Mouse (Mus musculus) neural tube, embryonic 12.5 days (tissue): ENCODE data around the gene Sdhb. TPM values are rescaled to one million over a fixed set of nuclear protein-coding genes. Genes with fewer than 3 reads are reported as not detected.

Experiments
- ATAC-seq: fragments of 200-750 bp; cut with Nextera tagmentation; 2 replicates; pipeline ENCODE4 v1.8.0; 2017; ENCODE audit warnings: low read depth, mild to moderate bottlenecking, moderate TSS enrichment, moderate library complexity; ENCODE audit not compliant: low FRiP score
- H3K27ac ChIP-seq: fragments of 300-500 bp; sonication (generic); 2 replicates; pipeline ENCODE4 v1.5.1; 2016
- H3K27me3 ChIP-seq: fragments of 300-500 bp; sonication (generic); replicated peaks from 2 replicates; pipeline ENCODE4 v1.6.1; 2016; ENCODE audit warnings: mild to moderate bottlenecking
- H3K36me3 ChIP-seq: fragments of 300-500 bp; sonication (generic); 2 replicates; pipeline ENCODE4 v1.6.1; 2016; ENCODE audit warnings: mild to moderate bottlenecking
- H3K4me1 ChIP-seq: fragments of 300-500 bp; sonication (generic); 2 replicates; pipeline ENCODE4 v1.6.1; 2016
- H3K4me2 ChIP-seq: fragments of 300-500 bp; sonication (generic); replicated peaks from 2 replicates; pipeline ENCODE4 v1.6.1; 2016; ENCODE audit warnings: mild to moderate bottlenecking
- H3K4me3 ChIP-seq: fragments of 300-500 bp; sonication (generic); 2 replicates; pipeline ENCODE4 v1.5.1; 2016
- H3K9ac ChIP-seq: fragments of 300-500 bp; sonication (generic); 2 replicates; pipeline ENCODE4 v1.6.1; 2016; ENCODE audit warnings: mild to moderate bottlenecking
- H3K9me3 ChIP-seq: fragments of 300-500 bp; sonication (generic); 2 replicates; pipeline ENCODE4 v1.6.1; 2016; ENCODE audit warnings: mild to moderate bottlenecking
- WGBS: fragments of 180-500 bp; shearing (Covaris S2); methylation state at CpG from one replicate; pipeline ENCODE4 v1.1.7; 2016; 5-methylcytosine and 5-hydroxymethylcytosine counted together
- polyA plus RNA-seq: library from polyadenylated mRNA; unstranded; fragments of >200 nt; fragmentation: Nextera tagmentation; extraction: Ambion mirVana; gene quantifications from 2 replicates; pipeline ENCODE4 v1.2.1, GENCODE M21; 2016

Gene Sdhb
- polyA plus RNA-seq, 1 experiment from 2014 or later: 403 TPM

GRCm38 (mm10) chr4:140986711-140987395 lies 25.9 kb downstream of the Sdhb start, which contains the start of gene Atp13a2:
Atp13a2 (plus strand) TSS chr4:140986873.
- under 1% methylated on average over 58 of the region's 58 CpGs for WGBS
- Histone ChIP-seq H3K36me3 (peaks cover 1% of the 10 kb centered on the region; the same call in 1 of the 2 replicates), H3K9ac (peak within 1 kb of the TSS; percentile 93), H3K4me3 (peak within 1 kb of the TSS; percentile 92), H3K27ac (peak within 1 kb of the TSS; percentile 50; the same call in 1 of the 2 replicates), H3K9me3 (no peaks in the 10 kb centered on the region), H3K27me3 (no peaks in the 10 kb centered on the region), H3K4me1 (peaks cover 35% of the 10 kb centered on the region), H3K4me2 (peak within 1 kb of the TSS; percentile 78)
- ATAC-seq: peak; percentile 88

- no peak for ATAC-seq
- no peaks in the 10 kb centered on the region for H3K9me3 ChIP-seq
- H3K4me1 ChIP-seq: peaks cover 35% of the 10 kb centered on the region
- no peak overlapping the region for H3K27ac ChIP-seq
- H3K4me2 ChIP-seq: peak overlapping the region; percentile 78
- peak overlapping the region; percentile 92 for H3K4me3 ChIP-seq
- peak overlapping the region; percentile 93 for H3K9ac ChIP-seq
- 31% methylated on average over 7 of the region's 7 CpGs for WGBS
- no peaks in the 10 kb centered on the region for H3K27me3 ChIP-seq
- H3K36me3 ChIP-seq: peaks cover 8% of the 10 kb centered on the region
Measured at GRCm38 (mm10) chr4:140987476-140987875, 26.5 kb downstream of the Sdhb start.

- no peak overlapping the region for H3K27ac ChIP-seq
- 55% methylated on average over 7 of the region's 7 CpGs for WGBS
- H3K9ac ChIP-seq: no peak overlapping the region
- peak overlapping the region; percentile 78; the same call in 1 of the 2 replicates for H3K4me2 ChIP-seq
- no peak for ATAC-seq
- H3K4me1 ChIP-seq: peaks cover 30% of the 10 kb centered on the region
- peaks cover 17% of the 10 kb centered on the region for H3K36me3 ChIP-seq
- no peak overlapping the region for H3K4me3 ChIP-seq
- H3K9me3 ChIP-seq: no peaks in the 10 kb centered on the region
- H3K27me3 ChIP-seq: no peaks in the 10 kb centered on the region
Measured at GRCm38 (mm10) chr4:140988706-140989290, 27.8 kb downstream of the Sdhb start.

GRCm38 (mm10) chr4:140989447-140989846 lies 28.4 kb downstream of the Sdhb start:
- H3K4me1 ChIP-seq: peaks cover 30% of the 10 kb centered on the region
- H3K27me3 ChIP-seq: no peaks in the 10 kb centered on the region
- no peak overlapping the region for H3K27ac ChIP-seq
- no peak overlapping the region for H3K4me3 ChIP-seq
- 88% methylated on average over 14 of the region's 14 CpGs for WGBS
- H3K4me2 ChIP-seq: no peak overlapping the region
- ATAC-seq: no peak
- peaks cover 24% of the 10 kb centered on the region for H3K36me3 ChIP-seq
- H3K9ac ChIP-seq: no peak overlapping the region
- H3K9me3 ChIP-seq: no peaks in the 10 kb centered on the region

DNA sequence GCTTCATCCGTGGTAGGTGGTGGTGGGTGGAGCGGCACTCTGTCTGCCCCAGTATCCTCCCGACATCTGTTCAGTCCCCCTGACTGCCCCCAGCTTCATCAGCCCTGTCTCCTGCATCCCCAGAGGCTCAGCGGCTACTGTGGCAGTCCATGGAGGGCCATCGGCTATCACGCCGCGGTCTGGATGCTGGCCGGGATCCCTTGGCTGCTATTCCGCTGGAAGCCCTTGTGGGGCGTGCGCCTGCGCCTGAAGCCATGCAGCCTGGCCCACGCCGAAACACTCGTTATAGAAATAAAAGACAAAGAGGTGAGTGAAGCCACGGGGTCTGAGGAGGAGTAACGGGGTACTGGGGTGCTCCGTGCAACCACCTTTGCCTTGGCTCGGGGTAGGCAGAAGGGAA lies 31.2 kb downstream of the Sdhb start:
- no peak overlapping the region for H3K9ac ChIP-seq
- no peak for ATAC-seq
- no peak overlapping the region for H3K4me3 ChIP-seq
- H3K9me3 ChIP-seq: no peaks in the 10 kb centered on the region
- no peaks in the 10 kb centered on the region for H3K27me3 ChIP-seq
- WGBS: 87% methylated on average over 20 of the region's 20 CpGs
- peaks cover 52% of the 10 kb centered on the region for H3K36me3 ChIP-seq
- H3K27ac ChIP-seq: no peak overlapping the region
- H3K4me2 ChIP-seq: no peak overlapping the region
- H3K4me1 ChIP-seq: peaks cover 25% of the 10 kb centered on the region

DNA sequence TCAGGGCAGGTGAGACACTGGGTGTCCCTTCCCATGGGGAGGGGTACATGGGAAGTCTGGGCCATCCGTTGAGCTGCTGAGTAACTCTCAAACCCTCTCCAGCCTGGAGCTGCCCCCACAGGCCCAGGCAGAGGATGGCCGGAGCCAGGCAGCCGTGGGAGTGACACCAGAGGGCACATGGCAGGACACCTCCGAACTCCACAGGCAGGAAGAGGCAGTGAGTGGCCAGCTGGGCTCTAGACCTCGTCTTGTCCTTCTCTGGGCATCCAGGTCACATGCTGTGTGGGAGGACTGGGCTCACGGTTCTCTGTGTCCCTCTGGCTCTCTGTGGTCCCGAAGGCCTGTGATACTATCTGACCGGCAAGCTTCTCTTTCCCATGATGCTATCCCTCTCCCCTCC lies 32.8 kb downstream of the Sdhb start:
- Histone ChIP-seq H3K27ac (no peak overlapping the region), H3K4me2 (no peak overlapping the region), H3K4me3 (no peak overlapping the region), H3K27me3 (no peaks in the 10 kb centered on the region), H3K36me3 (peaks cover 65% of the 10 kb centered on the region), H3K9me3 (no peaks in the 10 kb centered on the region), H3K9ac (no peak overlapping the region), H3K4me1 (peaks cover 8% of the 10 kb centered on the region)
- WGBS: 90% methylated on average over 8 of the region's 8 CpGs
- ATAC-seq: no peak

DNA sequence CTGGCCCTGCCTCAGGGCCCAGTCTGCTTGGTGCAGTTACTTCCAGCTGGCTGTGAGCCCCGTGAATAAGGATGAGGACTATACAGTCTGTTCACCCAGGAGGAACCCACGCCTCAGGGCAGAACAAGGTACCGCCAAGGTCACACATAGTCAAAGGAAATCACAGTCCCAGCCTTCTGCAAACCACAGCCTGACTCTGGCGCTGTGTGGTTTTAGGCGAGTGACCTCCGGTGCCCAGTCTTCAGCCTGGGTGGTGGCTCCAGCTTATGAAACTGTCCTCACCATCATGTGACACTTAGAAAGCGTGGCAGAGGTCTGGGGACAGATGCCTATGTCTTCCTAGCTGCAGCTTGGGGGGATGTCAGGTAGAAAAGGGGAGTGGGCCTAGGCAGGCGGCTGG lies 34.8 kb downstream of the Sdhb start:
- no peaks in the 10 kb centered on the region for H3K27me3 ChIP-seq
- WGBS: 91% methylated on average over 8 of the region's 8 CpGs
- no peak overlapping the region for H3K27ac ChIP-seq
- H3K9ac ChIP-seq: no peak overlapping the region
- no peak overlapping the region for H3K4me2 ChIP-seq
- ATAC-seq: no peak
- H3K4me1 ChIP-seq: no peaks in the 10 kb centered on the region
- H3K36me3 ChIP-seq: peaks cover 84% of the 10 kb centered on the region
- no peaks in the 10 kb centered on the region for H3K9me3 ChIP-seq
- no peak overlapping the region for H3K4me3 ChIP-seq

DNA sequence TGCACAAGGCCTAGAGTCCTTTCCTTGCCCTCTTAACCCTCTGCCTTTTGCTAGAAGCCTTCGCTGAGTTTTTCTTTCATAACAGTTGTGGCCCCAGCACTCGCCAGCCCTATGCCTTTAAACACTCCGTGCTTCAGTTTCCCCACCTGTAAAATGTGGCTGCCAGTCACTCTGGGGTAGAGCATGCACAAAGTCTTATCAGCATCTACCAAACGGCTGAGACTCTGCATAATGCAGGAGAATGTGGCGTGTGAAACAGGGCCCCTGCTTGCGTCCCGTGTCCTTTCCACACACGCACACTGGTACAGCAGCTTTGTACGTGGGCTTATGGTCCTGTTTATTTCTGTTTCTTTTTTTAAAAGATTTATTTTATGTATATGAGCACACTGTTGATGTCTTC lies 35.8 kb downstream of the Sdhb start:
- Histone ChIP-seq H3K27ac (no peak overlapping the region), H3K27me3 (no peaks in the 10 kb centered on the region), H3K9ac (no peak overlapping the region), H3K9me3 (no peaks in the 10 kb centered on the region), H3K4me3 (no peak overlapping the region), H3K4me2 (no peak overlapping the region), H3K36me3 (peaks cover 93% of the 10 kb centered on the region), H3K4me1 (no peaks in the 10 kb centered on the region)
- ATAC-seq: no peak
- WGBS: 95% methylated on average over 9 of the region's 9 CpGs

- Histone ChIP-seq H3K4me2 (no peak overlapping the region), H3K27ac (no peak overlapping the region), H3K27me3 (no peaks in the 10 kb centered on the region), H3K9me3 (peaks cover 7% of the 10 kb centered on the region; the same call in 1 of the 2 replicates), H3K4me1 (peaks cover 7% of the 10 kb centered on the region), H3K36me3 (peaks cover 71% of the 10 kb centered on the region), H3K4me3 (no peak overlapping the region), H3K9ac (no peak overlapping the region)
- no peak for ATAC-seq
- WGBS: 85% methylated on average over 13 of the region's 13 CpGs
Measured at GRCm38 (mm10) chr4:141005983-141006382, 45.0 kb downstream of the Sdhb start.

DNA sequence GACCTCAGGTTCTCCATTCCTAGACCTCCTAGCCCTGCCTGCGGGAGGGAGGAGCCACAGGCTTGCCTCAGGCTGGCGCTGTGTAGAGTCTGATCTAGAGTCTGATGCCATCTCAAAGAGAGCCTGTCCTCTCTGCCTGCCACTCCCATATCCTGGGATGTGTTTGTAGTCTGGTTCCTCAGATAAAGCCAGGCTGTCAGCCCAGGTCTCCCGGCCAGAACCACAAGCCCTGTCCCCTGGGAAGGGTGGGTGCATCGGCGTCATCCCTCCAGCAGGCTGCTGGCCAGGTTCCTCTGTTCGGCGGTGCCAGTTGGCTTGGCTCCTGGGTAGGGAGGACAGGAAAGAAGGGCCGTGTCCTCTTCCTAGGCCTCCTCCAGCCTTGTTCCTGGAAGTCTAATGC lies 47.0 kb downstream of the Sdhb start:
- WGBS: 95% methylated on average over 8 of the region's 8 CpGs
- H3K9ac ChIP-seq: no peak overlapping the region
- ATAC-seq: no peak
- H3K4me2 ChIP-seq: no peak overlapping the region
- H3K4me1 ChIP-seq: peaks cover 26% of the 10 kb centered on the region
- no peak overlapping the region for H3K27ac ChIP-seq
- H3K9me3 ChIP-seq: peaks cover 7% of the 10 kb centered on the region; the same call in 1 of the 2 replicates
- H3K4me3 ChIP-seq: no peak overlapping the region
- H3K36me3 ChIP-seq: peaks cover 55% of the 10 kb centered on the region
- no peaks in the 10 kb centered on the region for H3K27me3 ChIP-seq

DNA sequence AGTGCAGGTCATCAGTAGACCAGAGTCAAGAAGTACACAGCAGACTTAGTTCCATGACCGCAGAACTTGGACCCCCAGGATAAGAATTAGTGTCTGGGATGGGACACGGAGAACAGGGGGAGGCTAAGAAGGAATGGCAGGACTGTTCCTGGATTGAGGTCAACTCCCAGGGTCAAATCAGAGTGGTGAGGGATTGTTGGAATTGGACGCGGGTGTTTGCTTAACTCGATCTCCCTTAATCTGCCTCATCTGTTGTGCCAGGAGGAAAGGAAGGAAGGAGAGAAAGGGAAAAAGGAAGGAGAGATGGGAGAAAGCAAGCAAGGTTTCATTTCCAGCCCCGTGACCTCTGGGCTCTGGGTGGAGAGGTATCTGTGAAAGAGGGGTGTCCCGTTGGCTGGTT lies 49.1 kb downstream of the Sdhb start, which contains the start of gene Mfap2:
Gene Mfap2 (plus strand): TSS at position 301 of the 400 bp plus-strand sequence.
- H3K27me3 ChIP-seq: no peaks in the 10 kb centered on the region
- peak within 1 kb of the TSS; percentile 80 for H3K9ac ChIP-seq
- WGBS: 26% methylated on average over 7 of the region's 7 CpGs
- peak within 1 kb of the TSS; percentile 66 for H3K4me3 ChIP-seq
- no peak for ATAC-seq
- H3K27ac ChIP-seq: no peak within 1 kb of the TSS
- peak within 1 kb of the TSS; percentile 83 for H3K4me2 ChIP-seq
- peaks cover 55% of the 10 kb centered on the region for H3K36me3 ChIP-seq
- H3K9me3 ChIP-seq: peaks cover 7% of the 10 kb centered on the region; the same call in 1 of the 2 replicates
- H3K4me1 ChIP-seq: peaks cover 31% of the 10 kb centered on the region

GRCm38 (mm10) chr4:141010526-141010925 lies 49.5 kb downstream of the Sdhb start:
- peak overlapping the region; percentile 80 for H3K9ac ChIP-seq
- H3K27me3 ChIP-seq: no peaks in the 10 kb centered on the region
- peaks cover 7% of the 10 kb centered on the region; the same call in 1 of the 2 replicates for H3K9me3 ChIP-seq
- peaks cover 31% of the 10 kb centered on the region for H3K4me1 ChIP-seq
- no peak overlapping the region for H3K27ac ChIP-seq
- H3K4me3 ChIP-seq: peak overlapping the region; percentile 66
- peaks cover 55% of the 10 kb centered on the region for H3K36me3 ChIP-seq
- WGBS: under 1% methylated on average over 26 of the region's 26 CpGs
- ATAC-seq: peak; percentile 74
- H3K4me2 ChIP-seq: peak overlapping the region; percentile 83
